Mouse (Mus musculus) megakaryocyte, adult 5-6 weeks (primary cell): Measurements from ENCODE around the gene Cnih3. TPM values are rescaled to one million over a fixed set of nuclear protein-coding genes. Genes with fewer than 3 reads are reported as not detected.

Source experiments
- ATAC-seq: 2 replicates; pipeline ENCODE4 v1.8.0; 2016; ENCODE audit warnings: mild to moderate bottlenecking, inconsistent platforms; ENCODE audit not compliant: poor library complexity, severe bottlenecking
- total RNA-seq, 2 experiments: library from RNA; stranded (forward) in 1 of 2; stranded (reverse) in 1 of 2; fragments of 153-499, 151-499 nt in 1 of 2; fragments of 221-1000, 200-1000 nt in 1 of 2; gene quantifications; 2 replicates each; pipeline versions ENCODE4 v1.2.3 to v1.2.4; 2015 to 2017

Gene Cnih3
- total RNA-seq, 2 experiments from 2014 or later: not detected

- ATAC-seq: no peak
Measured at GRCm38 (mm10) chr1:181445630-181446257, 93.3 kb downstream of the Cnih3 start.

GRCm38 (mm10) chr1:181446591-181447114 is 94.2 kb downstream of the Cnih3 start:
- no peak for ATAC-seq

DNA sequence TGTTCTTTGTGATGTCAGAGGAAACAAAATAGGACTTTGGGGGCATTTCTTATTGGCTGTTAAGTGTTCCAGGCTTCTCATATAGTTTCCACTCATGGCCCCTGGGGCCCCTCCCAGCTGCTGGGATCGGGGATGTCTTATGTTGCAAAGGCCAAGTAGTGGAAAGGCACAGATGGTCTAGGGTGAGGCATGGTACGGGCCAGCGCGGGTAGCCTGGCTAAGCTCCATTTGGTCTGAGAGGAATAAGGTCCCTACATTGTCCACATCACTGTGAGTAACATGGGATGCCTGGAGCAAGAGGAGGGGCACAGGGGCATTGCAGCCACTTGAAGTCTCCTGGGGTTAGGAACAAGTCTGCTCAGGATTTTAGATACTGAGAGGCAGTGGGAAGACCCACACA is 95.1 kb downstream of the Cnih3 start:
- no peak for ATAC-seq

DNA sequence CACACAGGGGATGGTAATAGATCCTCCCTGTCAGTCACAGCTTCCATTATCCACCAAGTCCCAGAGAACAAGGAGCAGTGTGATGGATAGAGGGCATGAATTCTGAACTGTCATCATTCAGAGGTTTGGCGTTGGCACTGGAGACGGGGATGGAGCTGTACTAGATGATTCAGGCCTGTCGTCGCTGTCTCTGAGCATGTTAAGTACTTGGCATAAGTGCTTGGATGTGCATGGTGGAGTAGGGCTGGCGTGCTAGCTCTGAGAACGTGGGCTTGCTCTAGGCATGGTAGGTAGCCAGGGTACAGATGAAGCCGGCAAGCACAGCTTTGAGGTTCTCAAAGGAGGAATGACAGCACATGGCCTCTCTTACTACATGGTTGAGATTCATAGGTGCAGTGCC is 95.6 kb downstream of the Cnih3 start:
- no peak for ATAC-seq

DNA sequence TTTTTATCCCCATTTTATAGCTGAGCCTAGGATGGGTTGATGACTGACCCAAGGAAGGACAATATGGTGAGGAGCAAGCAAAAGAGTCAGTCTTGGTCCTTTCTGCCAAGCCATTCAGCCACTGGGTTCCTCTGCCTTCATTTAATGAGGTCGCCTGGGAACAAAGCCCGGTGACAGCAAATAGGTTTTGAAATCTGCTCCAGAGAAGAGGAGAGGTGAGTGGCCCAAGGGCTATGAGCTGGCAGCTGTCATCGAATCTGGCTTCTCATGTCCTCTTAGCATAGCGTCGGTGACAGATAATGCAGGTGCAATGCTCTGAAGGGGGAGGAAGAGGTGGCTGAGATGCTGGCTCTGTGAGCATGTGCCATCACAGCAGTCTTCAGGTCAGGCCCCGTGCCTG is 100.7 kb downstream of the Cnih3 start:
- ATAC-seq: no peak

DNA sequence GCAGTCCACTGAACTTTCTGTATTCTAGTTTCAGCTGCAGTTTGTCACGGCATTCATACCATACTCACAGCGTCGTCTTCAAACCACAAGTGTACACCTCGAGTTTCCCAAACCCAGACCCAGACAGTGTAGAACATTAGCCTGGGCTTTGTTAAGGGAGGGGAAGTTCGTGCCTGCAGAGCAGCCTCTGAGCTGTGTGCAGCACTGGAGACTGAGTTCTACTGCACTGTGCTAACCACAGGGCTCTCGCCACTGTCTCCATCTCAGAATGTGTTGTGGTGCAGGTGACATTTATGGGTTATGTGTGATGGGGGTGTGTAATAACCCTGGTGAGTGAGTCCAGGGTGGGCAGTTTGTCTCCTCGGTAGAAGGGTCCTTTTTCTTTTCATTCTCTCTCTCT is 104.5 kb downstream of the Cnih3 start:
- ATAC-seq: no peak

GRCm38 (mm10) chr1:181459431-181460105 is 107.1 kb downstream of the Cnih3 start:
- no peak for ATAC-seq

- ATAC-seq: no peak
Measured at GRCm38 (mm10) chr1:181460283-181460682, 107.9 kb downstream of the Cnih3 start.

DNA sequence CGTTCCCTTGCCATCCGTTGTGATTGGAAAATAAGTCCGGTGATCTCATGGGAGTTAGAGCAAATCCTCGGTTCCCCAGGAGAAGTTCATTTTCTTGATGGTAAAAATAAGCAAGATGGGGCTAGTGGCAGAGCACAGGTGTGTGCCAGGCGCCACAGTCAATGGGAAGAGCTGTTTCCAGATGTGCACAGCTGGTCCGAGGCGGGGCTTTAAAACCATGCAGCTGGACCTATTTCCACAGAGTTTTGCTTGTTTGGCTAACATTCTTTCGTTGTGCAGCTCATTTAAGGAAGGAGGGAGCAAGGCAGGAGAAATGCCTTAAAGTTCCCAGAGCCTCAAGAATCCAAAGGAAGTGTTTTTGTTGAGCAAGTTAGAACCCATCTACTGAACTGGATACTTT is 109.1 kb downstream of the Cnih3 start:
- ATAC-seq: no peak

DNA sequence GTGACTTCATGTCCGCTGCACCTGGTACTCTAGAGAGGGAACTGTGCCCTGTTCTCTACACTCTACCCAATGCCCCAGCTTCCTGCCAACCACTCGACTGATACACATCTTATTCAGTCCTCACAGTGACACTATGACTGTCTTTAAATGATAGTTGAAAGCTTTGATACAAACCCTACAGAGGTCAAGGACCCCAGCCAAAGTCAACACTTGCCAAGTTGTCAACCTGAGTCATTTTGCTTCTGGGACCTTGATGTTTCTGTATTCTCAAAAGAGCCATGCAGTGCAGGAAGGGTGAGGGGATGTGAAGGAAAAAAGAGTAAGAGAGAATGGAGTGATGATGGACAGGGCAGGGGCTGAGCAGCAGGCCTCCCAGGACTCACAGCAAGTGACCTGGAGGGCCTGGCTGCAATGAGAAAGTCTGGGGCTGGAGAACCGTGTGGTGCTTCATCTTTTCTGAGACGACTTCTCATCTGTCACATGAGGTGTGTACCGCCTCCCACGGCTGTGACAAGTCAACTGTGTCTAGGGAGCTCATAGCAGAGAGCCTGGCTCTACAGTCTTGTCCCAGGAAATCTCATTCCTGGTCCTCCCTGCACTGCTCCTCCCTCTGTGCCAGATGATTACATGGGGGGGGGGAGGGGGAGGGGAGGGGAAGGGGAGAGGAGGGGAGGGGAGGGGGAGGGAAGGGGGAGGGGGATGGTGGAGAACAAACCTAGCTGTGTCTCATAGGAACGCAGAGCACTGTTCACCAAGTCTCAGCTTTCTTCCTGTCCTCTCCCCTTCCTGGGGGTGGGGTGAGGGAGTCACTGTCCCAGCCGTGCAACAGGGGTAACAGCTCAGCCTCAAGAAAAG is 109.8 kb downstream of the Cnih3 start:
- ATAC-seq: no peak

DNA sequence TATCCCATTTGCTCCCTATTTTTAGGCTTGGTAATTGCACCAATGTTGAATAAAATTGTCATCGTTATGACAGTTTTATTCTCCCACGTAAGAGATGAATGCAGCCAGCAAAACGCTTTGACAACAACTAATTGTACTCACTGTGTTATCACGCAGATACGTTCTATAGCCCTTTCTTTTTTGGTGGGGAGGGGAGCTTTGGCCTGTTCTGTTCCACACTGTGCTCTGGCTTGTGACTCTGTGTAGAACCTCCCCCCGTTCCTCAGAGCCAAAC is 110.4 kb downstream of the Cnih3 start:
- no peak for ATAC-seq

- 0 out of 2 replicates have a peak, but pooled peaks have one; percentile 49 for ATAC-seq
Measured at GRCm38 (mm10) chr1:181465027-181465426, 112.6 kb downstream of the Cnih3 start.

- no peak for ATAC-seq
Measured at GRCm38 (mm10) chr1:181466040-181466439, 113.6 kb downstream of the Cnih3 start.

- ATAC-seq: no peak
Measured at GRCm38 (mm10) chr1:181466601-181467320, 114.3 kb downstream of the Cnih3 start.

DNA sequence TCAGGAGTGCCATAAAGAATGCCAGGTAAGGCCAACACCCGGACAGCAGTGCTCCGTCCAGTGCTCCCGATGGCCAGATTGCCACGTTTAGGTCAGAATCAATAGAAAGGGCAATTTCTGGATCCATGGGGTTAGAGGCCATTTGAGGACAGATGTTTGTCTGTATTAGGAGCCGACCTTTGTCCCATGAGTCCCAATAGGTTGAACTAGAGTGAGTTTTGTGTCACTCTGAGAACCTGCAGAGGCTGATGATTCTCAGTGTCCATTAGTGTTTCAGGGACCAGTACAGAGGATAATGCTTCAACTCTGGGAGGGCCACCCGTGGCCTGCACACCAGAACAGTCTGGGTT is 114.9 kb downstream of the Cnih3 start:
- no peak for ATAC-seq

GRCm38 (mm10) chr1:181469415-181469814 is 117.0 kb downstream of the Cnih3 start:
- ATAC-seq: no peak

DNA sequence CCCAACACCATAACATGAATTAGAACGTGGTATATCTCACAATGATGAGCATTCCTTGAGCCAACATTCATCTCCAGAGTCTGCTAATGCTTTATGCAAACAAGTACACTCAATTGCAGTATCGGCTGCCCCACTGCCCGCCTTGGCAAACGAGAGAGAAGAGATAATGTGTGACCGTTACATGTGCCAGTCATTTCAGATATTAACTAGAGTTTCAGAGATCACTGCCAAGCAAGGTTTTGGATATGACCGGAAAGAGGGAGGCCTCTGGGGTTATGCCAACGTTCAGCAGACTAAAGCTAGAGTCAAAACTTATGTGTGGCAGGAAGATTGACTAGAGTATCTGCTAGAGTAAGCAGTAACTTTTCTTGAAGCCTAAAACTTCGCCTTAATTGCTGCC is 123.7 kb downstream of the Cnih3 start:
- no peak for ATAC-seq

DNA sequence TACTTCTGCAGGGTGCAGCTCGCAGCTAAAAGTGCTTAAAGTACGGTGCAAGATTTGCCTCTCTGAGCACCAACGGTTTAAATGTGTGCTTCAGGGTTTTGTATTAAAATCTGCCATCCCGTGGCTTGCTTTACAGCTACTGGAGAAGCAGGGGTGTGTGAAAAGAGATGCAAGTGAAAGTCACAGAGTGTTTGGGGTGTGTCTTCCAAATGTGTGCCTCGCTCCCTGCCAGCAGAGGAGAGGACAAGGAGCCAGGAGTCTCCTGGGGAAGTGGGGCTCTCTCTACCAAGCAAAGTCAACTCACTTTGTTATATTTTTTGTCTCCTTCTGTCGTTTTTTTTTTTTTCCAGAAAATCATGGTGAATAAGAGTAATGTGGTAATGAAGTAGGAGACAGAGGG is 124.1 kb downstream of the Cnih3 start:
- no peak for ATAC-seq

DNA sequence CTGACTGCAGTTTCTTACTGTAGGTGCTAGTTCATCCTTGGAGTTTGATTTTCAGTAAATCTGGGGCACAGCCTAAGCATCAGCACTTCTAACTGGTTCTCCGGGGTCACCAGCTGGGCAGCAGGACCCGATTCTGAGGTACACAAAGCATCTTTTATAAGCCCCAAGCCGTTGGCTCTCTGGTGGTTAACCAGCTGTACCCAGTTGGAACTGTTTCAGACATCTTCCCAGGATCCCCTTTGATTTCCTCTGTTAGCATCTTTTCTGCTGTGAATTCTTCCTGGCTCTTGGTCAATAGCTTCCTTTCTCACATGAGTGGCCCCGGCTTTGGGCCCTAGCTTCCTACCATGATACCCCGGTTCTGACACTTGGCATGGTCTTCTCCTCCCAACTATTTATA is 132.3 kb downstream of the Cnih3 start:
- no peak for ATAC-seq

DNA sequence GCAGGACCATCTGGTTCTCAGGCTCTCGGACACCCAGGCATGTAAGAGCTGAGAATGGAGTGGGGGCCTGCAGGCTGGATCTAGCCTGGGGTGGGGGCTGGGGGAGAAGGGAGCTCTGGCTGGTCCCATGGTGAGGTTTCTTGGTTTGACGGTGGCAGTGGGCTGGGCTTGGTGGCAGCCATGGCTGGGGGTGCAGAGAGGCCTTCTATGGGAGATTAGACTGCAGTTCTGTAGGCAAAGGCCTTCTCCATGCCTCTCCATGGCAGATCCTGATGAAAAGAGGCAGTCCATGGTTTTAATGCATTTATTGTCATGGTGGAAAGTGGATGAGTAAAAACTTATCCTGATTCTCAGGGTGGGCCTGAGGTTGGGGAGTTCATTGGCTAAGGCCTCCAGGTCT is 151.0 kb downstream of the Cnih3 start:
- ATAC-seq: no peak

DNA sequence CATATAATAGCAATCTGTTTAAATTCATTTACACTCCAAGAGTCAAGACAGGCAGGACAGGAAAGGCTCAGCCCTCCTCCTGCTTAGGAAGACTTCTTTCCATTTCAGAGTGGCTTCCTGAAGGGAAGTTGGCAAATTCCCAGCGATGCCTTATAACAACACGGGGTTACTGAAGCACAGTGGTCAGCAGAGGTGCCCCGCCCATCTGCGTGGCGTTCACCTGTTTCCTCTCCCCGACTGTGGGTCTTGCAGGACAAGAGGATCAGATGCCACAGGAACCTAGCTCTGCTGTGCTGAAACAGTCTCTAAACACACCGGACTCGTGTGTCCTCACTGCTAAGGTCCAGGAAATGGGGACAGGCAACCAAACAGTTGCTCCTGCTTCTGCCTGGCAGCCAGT is 152.9 kb downstream of the Cnih3 start:
- ATAC-seq: no peak
